Mouse (Mus musculus) embryonic fibroblast, embryonic 13.5 days (primary cell): ENCODE results near the gene Hddc3.

Source experiments
- CTCF ChIP-seq: IDR thresholded peaks from 2 replicates; pipeline ENCODE4 v1.5.1; 2011; ENCODE audit warnings: mild to moderate bottlenecking, control low read depth, low read length, moderate library complexity, borderline replicate concordance; ENCODE audit not compliant: insufficient read depth
- POLR2A ChIP-seq: IDR thresholded peaks from 2 replicates; pipeline ENCODE4 v1.6.1; 2011; ENCODE audit warnings: low read depth, mild to moderate bottlenecking, control low read depth, low read length, moderate library complexity

- TF ChIP-seq CTCF (no peak), POLR2A (peak; percentile 33; the same call in 1 of the 2 replicates)
Observed at GRCm38 (mm10) chr7:80387633-80388543, 45.0 kb downstream of the Hddc3 start, which contains the start of gene Fes.
